Mouse (Mus musculus): ENCODE measurements around the gene Usp54.

DNA sequence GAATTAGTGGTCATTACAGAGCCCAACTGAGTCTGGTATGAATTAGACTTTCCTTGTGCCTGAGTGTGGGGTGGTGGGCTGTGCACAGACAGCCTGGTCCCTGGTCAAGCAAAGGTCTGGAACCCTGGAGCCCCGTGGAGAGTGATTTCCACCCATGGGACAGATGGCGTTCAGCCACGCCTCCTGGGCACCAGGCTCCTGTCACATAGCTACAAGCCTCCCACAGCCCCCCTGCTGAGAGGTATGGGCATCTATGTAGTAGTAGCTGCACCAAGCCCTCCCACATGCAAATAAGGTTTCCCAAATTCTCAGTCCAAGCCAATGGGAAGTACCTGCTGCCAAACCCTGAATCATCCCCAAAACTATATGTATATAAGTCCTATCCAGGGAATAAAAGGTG, 13.9 kb downstream of the Usp54 start:
- TF ChIP-seq MYOG (IDR thresholded peaks at IDR 0.05; ENCODE audit: control insufficient read depth, extremely low read depth, insufficient read length) (no peak), USF1 (IDR thresholded peaks at IDR 0.05; ENCODE audit: low read depth) (no peak), CTCF (IDR thresholded peaks at IDR 0.05; ENCODE audit: control insufficient read depth, insufficient read depth, insufficient read length) (no peak), CEBPB (IDR thresholded peaks at IDR 0.05; ENCODE audit: low read depth) (no peak), FOSL1 (IDR thresholded peaks at IDR 0.05; ENCODE audit: insufficient read depth, low read length, poor library complexity, severe bottlenecking) (no peak), MAX (IDR thresholded peaks at IDR 0.05) (no peak)
